In genomic region chr2:44584061-44584460, GRCm38 (mm10) we compare ENCODE assay signal across 23 mouse cellular contexts.
DNase-seq lines count a peak whose midpoint lies in the region; ATAC-seq and TF ChIP-seq lines count a peak whose summit lies in the region.
"Had no signal": no experiment of that assay in that cellular context is flagged by ENCODE, and none has a peak within 500 bp of the region (broad histone marks: within the 10 kb centered on the region; RNA-seq: fewer than 3 reads in every experiment).

No protein-coding gene starts in this region.

- DNase-seq in adrenal gland, postnatal 14 days: peak; percentile 9
- no peak for DNase-seq in adrenal gland, adult 2 months
- no peak for DNase-seq in lung, embryonic 14.5 days
- no peak for DNase-seq in lung, postnatal 25 days (ENCODE audit: low spot score)
- peak; percentile 50 for DNase-seq in cerebellum, adult 9-10 months
- DNase-seq in left cerebral cortex, postnatal 36 days (ENCODE audit: low spot score in 2 of 2): no peak
- no peak for DNase-seq in ovary, postnatal 36 days (ENCODE audit: low spot score)
- DNase-seq: heart, postnatal 36 days; kidney, adult 11 months; kidney, postnatal 4 days; layer of hippocampus, adult 9-11 months; left cerebral cortex, postnatal 4 days; lung, postnatal 4 days; midbrain, embryonic 14.5 days; right cerebral cortex, adult 18-20 months; thymus, postnatal 36 days had no signal

- peaks cover 3% of the 10 kb centered on the region; the same call in 1 of the 2 replicates for H3K4me1 ChIP-seq in lung, embryonic 14.5 days (ENCODE audit: insufficient read depth)
- H3K4me1 ChIP-seq: forebrain, embryonic 13.5 days; heart, embryonic 15.5 days; hindbrain, embryonic 13.5 days; limb, embryonic 15.5 days; neural tube, embryonic 13.5 days; stomach, embryonic 15.5 days had no signal

- peak overlapping the region; percentile 48; the same call in 1 of the 2 replicates for H3K27ac ChIP-seq in lung, embryonic 14.5 days (ENCODE audit: low read depth)
- H3K27ac ChIP-seq: forebrain, embryonic 13.5 days; heart, embryonic 15.5 days; hindbrain, embryonic 13.5 days; left cerebral cortex, adult 2 months; limb, embryonic 15.5 days; neural tube, embryonic 13.5 days; stomach, embryonic 15.5 days had no signal

- H3K36me3 ChIP-seq in lung, embryonic 14.5 days (ENCODE audit: insufficient read depth): no peaks in the 10 kb centered on the region
- H3K36me3 ChIP-seq: heart, embryonic 15.5 days; limb, embryonic 15.5 days; stomach, embryonic 15.5 days had no signal

- H3K9ac ChIP-seq in lung, embryonic 14.5 days: no peak overlapping the region
- H3K9ac ChIP-seq: forebrain, embryonic 13.5 days; heart, embryonic 15.5 days; hindbrain, embryonic 13.5 days; limb, embryonic 15.5 days; neural tube, embryonic 13.5 days; stomach, embryonic 15.5 days had no signal

- H3K4me2 ChIP-seq in lung, embryonic 14.5 days: no peak overlapping the region
- H3K4me2 ChIP-seq: forebrain, embryonic 13.5 days; heart, embryonic 15.5 days; hindbrain, embryonic 13.5 days; limb, embryonic 15.5 days; neural tube, embryonic 13.5 days; stomach, embryonic 15.5 days had no signal

- no peak overlapping the region for H3K4me3 ChIP-seq in lung, embryonic 14.5 days (ENCODE audit: low read depth, low read length)
- H3K4me3 ChIP-seq: forebrain, embryonic 13.5 days; heart, embryonic 15.5 days; hindbrain, embryonic 13.5 days; left cerebral cortex, adult 2 months; limb, embryonic 15.5 days; neural tube, embryonic 13.5 days; stomach, embryonic 15.5 days had no signal

- ATAC-seq in lung, embryonic 14.5 days (ENCODE audit: insufficient read depth): no peak
- ATAC-seq: forebrain, embryonic 13.5 days had no signal

- H3K27me3 ChIP-seq in lung, embryonic 14.5 days (ENCODE audit: insufficient read depth, low read length): no peaks in the 10 kb centered on the region
- H3K27me3 ChIP-seq: forebrain, embryonic 13.5 days; heart, embryonic 15.5 days; hindbrain, embryonic 13.5 days; limb, embryonic 15.5 days; neural tube, embryonic 13.5 days; stomach, embryonic 15.5 days had no signal

- no peak for TF ChIP-seq CTCF in lung, embryonic 14.5 days (IDR thresholded peaks at IDR 0.05; ENCODE audit: low read depth)

- peaks cover 4% of the 10 kb centered on the region; the same call in 1 of the 2 replicates for H3K9me3 ChIP-seq in lung, embryonic 14.5 days (ENCODE audit: low read depth, low read length)
- H3K9me3 ChIP-seq: forebrain, embryonic 13.5 days; heart, embryonic 15.5 days; limb, embryonic 15.5 days; neural tube, embryonic 13.5 days; stomach, embryonic 15.5 days had no signal

- intact Hi-C loops in left cerebral cortex, postnatal 36 days (cut with DNase I): no loop called here

Comparison
In these comparisons a context has a peak if more than half of its experiments do, and no peak if none do; other contexts are left out.
1. DNase-seq: peak in adrenal gland, postnatal 14 days (single experiment) and cerebellum, adult 9-10 months (single experiment); none in adrenal gland, adult 2 months (single experiment), lung, embryonic 14.5 days (single experiment), lung, postnatal 25 days (single experiment), left cerebral cortex, postnatal 36 days (0 of 2) and ovary, postnatal 36 days (single experiment).